Mouse (Mus musculus): ENCODE results near the gene Mgat3.

Gene Mgat3

DNA sequence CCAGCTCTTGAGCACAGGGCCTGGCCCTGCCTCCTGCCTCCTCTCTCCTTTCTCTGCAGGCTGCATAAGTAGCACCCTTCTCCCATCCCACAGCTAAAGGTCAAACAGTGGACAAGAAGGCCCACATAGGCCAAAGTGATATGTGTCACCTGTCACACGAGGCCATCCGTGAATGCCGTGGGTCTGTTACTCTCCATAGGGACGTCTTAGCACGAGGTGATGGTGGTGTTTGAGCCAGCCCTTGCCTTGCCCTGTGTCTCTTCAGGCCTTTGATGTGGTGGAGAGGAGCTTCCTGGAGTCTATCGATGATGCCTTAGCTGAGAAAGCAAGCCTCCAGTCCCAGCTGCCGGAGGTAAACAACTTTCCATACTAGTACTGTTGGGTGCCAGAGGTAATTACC lies 24.0 kb upstream of the Mgat3 start:
- DNase-seq (ENCODE audit: low spot score), result no peak

DNA sequence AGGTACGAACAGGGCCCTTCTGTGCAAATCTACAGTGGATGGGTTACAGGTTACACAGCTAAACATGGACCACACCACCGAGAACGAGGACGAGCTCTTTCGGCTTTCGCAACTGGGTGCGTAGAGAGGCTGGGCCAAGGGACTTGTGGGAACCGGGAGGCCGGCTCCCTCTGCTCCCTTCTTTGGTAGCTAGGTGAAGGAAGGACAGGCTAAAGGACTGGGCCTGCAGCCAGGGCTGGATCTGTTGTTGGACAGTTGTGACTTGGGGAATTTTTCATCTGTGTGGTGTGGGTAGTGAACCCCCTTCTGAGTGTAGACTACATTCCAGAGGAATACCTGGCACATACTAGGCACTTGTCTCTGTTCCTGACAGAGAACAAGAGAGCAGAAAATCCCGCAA lies 20.9 kb upstream of the Mgat3 start:
- no peak for DNase-seq (ENCODE audit: low spot score)

DNA sequence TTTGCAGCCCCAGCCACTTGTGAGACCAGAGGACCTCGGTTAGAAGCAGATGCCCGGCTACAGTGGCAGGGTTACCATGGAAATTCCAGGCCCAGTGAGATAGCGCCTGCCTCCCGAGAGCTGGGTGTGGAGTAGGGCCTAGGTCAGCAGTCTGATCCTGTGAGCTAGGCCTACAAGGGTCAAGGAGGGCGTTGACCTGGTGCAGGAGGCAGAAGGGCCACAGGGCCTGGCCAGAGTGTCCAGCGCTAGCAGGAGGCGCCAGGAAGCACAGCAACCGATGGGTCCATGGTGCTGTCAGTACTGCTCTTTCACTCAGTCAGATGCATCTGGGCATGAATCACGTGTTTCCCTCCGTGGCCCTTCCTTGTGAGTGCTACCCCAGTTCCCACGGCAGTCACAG lies 19.8 kb upstream of the Mgat3 start:
- DNase-seq (ENCODE audit: low spot score), result no peak

DNA sequence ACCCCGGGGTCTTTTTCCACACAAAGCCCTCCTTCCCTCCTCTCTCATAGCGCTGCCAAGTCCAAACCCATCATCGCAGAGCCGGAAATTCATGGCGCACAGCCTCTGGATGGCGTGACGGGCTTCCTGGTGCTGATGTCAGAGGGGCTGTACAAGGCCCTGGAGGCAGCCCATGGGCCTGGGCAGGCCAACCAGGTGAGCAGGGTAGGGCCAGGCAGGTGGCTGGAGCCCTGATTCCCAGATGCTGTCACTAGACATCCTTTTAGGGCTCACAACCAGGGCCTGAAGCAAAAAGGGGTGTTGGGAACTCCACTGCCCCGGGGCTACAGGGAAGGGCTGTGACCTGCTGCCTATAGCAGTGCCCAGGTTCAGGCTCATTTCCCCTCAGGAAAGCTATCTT lies 17.8 kb upstream of the Mgat3 start:
- DNase-seq (ENCODE audit: low spot score), result no peak

DNA sequence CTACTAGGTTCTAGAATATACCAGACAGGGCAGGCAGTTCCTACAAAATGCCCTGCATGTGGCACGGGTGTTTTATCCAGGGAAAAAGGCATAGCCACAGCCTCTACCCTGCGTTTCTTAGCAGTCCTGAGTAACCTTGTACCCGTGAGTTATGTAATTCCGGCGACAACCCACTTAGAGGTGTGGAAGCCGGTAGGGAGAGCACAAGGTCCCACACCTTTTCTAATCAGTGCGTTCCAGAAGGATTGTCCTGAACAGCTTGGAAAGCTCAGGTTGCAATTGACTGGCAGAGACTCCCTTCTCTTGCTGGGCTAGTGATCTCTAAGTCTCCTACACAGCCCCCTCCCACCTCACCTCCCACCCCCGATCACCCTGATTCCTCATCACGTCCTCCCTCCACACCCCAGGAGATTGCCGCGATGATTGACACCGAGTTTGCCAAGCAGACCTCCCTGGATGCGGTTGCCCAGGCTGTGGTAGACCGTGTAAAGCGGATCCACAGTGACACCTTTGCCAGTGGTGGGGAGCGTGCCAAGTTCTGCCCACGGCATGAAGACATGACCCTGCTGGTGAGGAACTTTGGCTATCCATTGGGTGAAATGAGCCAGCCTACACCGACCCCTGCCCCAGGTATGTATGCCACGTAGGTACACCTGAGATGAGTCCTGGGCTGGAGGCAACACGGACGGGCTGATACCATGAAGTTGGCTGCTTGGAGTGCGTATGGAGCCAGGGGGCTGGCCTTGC lies 16.2 kb upstream of the Mgat3 start:
- DNase-seq (ENCODE audit: low spot score), result peak; percentile 50

DNA sequence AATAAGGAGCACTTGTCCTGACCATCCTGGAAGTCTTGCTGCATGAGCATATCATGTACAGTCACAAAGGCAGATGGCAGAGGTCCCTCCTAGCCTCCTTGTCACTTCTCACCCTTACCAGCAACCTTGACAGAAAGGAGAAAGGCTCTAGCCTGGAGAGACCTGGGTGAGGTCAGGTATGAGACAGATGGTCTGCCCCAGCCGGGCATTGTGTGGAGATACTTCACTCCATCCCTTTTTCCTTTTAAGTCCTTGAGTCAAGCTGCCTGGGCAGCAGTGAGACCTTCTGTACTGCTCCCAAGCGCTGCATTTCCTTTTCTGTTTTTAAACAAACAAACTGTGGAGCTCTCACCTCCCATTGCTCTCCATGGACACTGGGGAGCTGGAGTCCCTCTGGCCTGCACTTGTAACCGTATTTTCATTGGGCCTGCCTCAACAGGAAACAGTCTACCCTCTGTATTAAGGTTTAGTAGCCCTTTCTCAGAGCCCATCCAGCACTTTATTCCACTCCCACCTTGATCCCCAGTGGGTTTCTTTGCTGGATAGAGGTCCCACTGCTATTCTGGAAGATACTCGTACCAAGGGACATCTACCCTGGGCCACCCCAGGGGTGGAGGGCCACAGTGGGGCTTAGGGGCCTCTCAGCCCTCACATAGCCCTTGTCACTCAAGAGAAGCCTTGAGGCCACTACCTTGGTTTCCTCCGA lies 15.4 kb upstream of the Mgat3 start:
- no peak for DNase-seq (ENCODE audit: low spot score)

DNA sequence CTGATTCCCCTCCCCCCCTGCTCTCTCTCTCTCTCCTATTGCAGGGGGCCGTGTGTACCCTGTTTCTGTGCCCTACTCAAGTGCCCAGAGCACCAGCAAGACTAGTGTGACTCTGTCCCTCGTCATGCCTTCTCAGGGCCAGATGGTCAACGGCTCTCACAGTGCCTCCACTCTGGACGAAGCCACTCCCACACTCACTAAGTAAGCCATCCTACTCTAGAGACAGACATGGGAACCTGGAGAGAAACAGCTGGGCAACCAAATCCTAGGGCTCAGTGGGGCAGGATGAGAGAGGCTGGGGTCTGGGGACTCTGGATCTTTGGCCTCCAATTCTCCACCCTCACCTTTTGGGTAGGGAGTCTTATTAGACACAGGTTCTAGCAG lies 14.8 kb upstream of the Mgat3 start:
- no peak for DNase-seq (ENCODE audit: low spot score)

DNA sequence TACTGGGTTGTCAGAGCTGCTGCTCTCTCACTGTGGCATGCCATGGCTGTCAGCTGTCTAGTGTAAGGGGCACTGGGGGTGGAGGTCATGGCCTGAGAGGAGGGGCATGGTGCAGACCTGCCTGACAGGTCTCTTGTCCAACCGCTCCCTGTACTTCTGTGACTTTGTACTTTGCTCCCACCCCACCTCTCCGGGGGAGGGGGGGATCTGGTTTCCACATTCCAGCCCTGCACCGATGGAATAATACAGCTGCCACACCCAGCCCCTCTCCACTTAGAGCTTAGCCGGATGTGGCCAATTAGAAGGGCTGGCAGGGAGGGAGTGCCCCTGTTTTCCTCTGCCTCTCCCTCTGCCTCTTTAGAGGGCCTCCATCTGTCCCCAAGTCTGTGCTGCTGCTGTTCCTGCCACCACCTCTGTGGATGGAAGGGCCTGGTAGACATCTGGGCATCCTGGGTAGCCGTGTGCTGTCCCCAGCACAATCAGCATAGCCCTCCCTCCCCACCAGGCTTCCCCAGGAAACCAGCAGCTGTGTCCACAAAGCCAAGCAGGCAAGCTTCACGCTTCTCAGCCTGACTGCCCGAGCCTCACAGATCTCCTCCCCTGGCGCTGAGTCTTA lies 14.1 kb upstream of the Mgat3 start:
- peak; percentile 83 for DNase-seq (ENCODE audit: low spot score)

DNA sequence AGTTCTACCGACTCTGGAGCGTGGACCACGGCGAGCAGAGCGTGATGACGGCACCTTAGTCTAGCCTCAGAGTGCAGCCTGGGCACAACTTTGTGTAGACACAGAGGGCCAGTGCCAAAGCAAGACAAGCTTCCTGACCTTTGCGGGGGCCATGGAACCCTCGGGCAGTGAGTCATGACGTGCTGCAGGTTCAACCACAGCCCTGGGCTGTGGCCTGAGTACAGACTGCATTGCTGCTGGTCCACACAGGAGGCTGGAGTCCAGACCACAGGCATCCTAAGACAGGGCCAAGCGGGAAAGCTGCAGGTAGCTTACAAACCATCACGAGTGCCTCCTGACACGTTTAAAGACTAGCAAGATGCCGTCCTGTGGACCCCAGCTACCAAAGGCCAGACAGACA lies 13.3 kb upstream of the Mgat3 start:
- no peak for DNase-seq (ENCODE audit: low spot score)

DNA sequence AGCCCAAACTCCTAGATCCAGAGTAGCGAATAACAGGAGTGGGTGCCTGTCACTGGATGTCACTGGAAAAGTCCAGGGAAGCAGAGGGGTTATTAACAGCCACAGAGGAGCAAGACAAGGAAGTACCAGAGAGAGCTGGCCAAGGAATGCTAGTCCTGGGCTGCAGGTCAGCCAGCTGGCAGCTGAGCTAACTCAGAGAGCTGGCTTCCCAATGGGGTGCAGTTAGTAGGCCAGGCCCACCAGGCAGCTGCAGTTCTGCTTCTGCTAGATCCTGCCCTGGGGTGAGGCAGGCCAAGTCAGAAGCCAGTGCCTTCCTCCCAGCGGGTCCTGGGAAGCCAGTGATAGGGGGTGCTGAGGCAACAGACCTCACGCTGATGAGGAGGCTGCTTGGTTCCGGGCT lies 12.8 kb upstream of the Mgat3 start:
- no peak for DNase-seq (ENCODE audit: low spot score)

DNA sequence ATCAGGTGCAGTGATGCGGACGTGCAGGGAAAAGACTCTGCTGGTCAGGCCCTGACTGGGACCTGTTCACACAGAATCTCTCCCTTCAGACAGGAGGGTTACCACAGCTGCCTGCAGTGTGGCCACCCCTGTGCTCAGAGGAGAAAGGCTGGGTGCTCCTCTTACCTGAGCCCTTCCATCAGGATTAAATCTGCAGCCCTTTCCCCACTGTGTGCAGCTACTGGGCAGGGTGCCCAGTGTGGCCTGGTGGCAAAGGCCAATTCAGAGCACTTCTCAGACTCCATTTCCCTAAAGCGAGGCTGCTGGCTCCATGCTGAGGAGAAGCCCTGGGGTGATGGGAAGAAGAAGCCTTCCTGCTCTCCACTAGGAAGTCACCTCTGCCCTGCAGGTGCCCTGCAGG lies 12.3 kb upstream of the Mgat3 start:
- no peak for DNase-seq (ENCODE audit: low spot score)

DNA sequence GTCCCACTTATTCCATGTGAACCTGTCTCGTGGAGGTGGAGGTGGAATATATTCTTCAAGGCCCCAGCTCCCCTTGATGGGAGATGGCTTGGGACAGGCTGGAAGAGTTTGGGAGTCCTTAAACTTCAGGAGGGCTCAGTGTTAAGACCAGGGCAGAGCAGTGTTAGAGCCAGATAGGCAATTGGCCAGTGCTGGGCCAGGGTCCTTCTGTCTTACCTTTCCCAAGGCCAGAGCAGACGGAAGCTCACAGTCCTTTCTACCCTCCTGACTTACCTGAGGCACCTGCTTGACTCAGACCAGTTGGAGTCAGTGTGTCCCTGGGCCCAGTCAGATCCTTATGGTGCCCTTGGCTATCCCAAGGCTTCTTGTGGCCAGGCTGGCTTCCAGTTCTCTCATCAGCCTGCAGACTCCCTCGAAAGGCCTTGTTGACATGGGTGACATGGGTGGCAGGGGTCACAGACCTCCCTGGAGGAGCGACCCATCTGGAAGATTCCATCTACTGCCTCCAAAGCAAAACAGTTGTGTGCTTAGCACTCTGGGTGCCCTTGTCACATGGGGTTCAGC lies 11.0 kb upstream of the Mgat3 start:
- DNase-seq (ENCODE audit: low spot score), result no peak

DNA sequence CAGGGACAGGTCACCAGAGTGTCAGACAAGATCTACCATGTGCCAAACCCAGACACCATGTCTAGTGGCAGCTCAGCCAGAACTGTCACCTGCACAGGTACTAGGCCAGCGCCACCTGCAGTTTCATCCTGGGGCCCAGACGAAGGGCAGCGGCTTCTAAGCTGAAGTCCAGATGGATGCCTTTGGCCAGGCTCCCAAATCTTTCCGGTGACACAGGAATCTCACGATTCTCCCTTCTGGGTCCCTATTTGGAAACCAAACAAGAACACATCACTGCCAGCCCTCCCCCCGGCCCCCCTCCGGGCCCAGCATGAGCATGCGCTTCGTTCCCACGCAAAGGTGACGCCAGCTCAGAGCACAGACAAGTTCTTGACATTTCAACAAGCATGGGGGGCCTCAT lies 10.2 kb upstream of the Mgat3 start:
- no peak for DNase-seq (ENCODE audit: low spot score)

DNA sequence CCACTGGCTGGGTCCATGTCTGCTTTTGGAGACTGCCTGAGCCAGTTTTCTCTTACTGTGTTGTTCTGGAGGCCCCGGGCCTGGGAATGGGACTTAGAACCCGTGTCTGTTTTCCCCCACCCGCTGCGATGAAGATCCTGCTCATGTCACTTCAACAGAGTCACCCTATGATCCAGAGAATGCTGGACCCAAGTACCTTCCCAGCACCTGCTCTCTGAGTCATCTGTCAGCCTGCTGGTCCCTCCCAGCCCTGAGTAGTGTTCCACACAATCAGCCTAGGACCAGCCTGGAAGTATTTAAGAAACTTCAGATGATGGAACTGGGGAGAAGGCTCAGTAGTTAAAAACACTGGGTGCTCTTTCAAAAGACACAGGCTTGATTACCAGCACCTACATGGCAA lies 9.8 kb upstream of the Mgat3 start:
- DNase-seq (ENCODE audit: low spot score), result no peak

DNA sequence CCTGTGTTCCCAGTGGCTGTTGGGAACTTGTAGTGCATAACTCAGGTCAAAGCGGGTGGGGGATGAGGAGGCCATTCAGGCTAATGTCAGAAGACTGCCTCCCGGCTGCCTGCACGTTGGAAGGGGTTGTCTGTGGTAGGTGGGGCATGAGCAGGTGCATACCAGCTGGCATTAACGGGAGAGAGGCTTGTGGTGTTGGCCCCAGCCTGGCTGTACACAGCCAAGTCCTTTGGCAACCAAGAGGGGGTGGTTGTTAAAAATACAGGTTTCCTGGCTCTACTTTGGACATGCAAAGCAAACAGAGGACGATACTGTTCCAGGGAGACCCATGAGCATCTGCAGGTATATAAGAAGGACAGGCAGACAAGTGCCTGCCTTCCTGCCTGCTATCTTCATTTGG lies 8.1 kb upstream of the Mgat3 start:
- no peak for DNase-seq (ENCODE audit: low spot score)

DNA sequence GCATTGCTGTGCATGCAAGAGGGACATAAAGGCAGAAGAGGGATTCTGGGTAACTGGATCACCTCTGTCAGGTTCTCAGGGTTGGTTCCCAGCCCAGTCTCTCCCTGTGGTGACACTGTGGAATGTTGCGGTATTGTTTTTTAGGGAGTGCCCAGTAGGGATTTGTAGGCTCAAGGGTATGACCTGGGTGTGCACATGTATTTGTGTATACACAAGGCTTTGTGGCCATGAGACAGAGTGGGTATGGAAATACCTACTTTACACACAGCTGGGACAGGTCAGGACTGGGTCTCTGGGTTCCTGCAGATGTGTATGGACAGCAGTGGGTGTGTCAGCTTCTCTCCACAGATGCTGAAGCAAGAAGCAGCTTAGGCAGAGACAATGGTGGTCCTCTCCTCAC lies 4.0 kb upstream of the Mgat3 start:
- peak; percentile 48 for DNase-seq (ENCODE audit: low spot score)

DNA sequence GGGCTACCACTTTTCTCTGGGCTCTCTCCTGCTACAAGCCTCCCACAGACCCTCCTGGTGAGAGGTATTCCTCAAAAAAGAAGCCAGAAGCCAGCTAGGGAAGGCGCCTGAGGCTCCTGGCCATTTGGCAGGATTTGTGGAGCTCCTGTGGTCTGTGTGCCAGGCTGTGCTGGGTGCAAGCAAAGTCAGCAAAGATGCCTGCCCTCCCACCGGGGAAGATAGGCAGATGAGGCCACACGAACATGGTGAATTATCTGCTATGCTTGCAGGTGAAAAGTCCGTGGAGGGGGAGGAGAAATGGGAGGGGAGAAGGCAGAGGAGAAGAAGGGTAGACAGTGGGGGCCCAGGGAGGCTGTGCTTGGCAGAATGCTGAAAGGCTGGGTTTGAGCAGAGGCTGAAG lies 3.2 kb upstream of the Mgat3 start:
- DNase-seq (ENCODE audit: low spot score), result no peak

DNA sequence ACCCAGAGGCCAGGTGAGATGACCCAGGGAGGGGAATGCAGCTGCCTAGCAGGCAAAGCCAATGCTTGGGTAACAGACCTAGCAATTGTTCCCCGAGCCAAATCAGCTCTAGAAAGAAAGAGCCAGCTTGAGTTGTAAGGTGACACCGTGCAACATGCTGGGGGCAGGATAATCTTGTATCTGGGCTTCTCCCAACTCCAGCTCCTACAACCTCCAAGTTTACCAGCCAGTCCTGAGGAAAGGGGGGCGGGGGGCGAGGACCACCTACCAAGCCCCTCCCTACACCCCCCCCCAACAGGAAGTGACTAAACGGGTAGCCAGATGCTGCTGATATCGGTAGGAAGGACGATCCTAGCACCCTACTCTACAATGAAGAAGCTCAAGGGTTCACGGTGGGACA lies 2.2 kb upstream of the Mgat3 start:
- DNase-seq (ENCODE audit: low spot score), result no peak

DNA sequence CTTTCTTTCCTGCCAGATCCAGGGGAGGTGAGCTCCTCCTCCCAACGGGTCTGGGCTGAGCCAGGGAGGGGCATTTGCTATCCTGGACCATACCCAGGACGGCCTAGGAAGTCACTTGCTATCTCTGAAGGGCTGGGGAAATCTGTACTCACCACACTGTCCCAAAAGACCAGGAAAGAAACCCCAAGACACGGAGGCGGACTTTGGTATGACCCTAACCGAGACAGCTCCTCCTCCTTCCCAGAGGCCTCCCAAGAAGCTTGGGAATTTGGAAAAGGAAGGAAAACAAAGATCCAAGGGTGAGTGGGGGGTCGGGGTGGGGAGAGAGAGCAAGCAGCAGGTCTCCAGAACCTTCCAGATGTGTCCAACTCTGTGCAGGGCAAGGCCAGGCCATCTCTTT lies 1.7 kb upstream of the Mgat3 start:
- DNase-seq (ENCODE audit: low spot score), result no peak

DNA sequence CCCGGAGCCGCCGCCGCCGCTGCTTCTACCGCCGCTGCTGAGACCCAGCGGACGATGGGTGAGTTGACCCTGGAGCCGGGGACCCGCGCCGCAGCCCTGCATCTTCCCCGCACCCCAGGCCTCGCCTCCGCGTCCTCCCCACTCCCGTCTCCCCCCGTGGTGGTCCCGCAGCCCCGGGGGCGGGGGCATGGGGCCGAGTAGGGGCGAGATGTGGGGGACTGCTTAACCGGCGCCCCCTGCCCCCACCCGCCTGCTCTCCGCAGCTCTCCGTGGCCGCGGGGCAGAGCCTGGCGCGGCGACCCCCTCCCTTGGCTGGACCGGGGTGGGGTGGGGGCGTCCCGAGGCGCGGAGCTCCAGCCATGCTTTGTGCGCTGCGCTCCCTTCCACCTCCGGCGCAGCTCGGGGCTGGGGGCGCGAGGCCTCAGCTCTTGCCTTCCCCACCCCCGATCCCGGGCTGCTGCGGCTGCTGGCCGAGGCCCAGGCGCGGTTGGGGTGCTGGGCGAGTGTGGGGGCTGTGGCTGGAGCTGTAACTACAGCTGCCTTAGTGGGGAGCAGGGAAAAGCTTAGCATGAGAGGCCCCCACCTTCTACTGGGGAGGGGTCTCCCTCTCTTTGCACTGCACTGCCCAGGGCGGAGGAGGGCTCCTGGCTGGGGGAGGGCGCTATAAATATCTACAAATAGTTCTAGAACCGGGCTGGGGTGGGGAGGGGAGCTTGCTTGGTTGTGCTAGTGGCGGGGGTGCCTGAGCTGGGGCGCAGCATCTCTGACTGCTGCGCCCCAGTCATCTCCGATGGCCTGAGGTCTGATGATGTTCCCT lies 468 bp downstream of the Mgat3 start:
- no peak for DNase-seq (ENCODE audit: low spot score)

DNA sequence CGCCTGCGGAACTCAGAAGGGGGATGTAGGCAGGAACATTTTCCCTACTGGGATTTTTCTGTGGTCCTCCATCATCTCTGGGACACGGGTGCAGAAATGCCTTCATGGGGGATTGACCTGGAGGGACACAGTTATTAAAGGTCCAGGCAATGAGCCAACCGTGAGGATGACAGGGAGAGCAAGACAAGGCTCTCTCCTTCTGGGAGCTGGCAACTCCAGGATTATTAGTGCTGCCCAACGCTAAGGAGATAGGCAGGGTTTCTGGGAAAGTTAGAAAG lies 1.0 kb downstream of the Mgat3 start:
- DNase-seq (ENCODE audit: low spot score), result no peak

DNA sequence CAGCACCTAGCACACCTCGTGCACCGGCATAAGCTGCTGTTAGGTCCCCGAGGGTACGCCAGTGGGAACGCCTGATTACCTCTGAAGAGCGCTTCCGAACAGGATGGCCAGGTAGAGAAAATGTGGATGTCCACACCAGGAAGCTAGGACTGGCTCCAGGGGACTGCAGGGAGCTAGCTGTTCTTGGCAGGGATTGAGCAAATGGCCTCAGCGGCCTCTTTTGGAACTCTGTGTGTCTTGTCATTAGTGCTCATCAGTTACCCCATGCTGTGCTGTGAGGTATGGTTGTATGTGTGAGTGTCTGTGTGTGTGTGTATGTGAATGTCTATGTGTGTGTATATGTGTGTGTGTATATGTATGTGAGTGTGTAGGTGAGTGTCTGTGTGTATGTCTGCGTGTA lies 1.8 kb downstream of the Mgat3 start:
- DNase-seq (ENCODE audit: low spot score), result no peak

DNA sequence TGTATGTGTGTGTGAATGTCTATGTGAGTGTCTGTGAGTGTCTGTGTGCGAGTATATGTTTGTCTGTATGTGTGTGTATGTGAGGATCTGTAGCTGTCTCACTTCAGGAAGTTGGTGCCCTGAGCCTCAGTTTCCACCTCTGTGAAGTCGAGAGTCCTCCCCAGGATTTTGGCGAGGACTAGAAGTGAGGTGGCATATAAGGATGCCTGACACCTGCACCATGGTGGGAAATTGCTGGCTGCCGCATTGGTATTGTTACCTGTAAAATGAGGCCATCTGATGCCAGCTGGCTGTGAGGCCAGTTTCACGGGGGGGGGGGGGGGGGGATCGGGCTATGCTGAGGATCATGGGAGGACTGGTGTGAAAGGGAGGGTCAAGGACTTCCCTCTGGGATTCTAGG lies 2.2 kb downstream of the Mgat3 start:
- no peak for DNase-seq (ENCODE audit: low spot score)

Measured in lung, postnatal 25 days (tissue).